Mouse (Mus musculus): ENCODE results near the gene C730034F03Rik. TPM values are rescaled to one million over a fixed set of nuclear protein-coding genes. Genes with fewer than 3 reads are reported as not detected.

The C730034F03Rik gene
- polyA plus RNA-seq, 1 experiment, result 2.1 TPM

DNA sequence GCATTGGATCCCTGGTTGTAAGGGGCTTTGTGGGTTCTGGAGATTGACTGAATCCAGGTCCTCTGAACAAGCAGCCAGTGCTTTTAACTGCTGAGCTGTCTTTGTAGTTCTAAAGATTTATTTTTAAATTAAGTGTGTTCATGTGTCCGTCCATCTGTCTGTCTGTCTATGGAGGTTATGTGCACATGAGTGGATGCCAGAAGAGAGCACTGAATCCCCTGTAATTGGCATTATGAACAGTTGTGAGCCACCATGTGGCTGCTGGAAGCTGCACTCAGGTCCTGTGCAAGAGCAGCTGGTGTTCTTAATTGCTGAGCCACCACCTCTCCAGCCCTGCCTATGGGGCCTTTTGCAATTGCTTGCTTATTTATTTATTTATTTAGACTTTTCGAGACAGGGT is 31.2 kb upstream of the C730034F03Rik start:
- Histone ChIP-seq H3K9me3 (replicated peaks; ENCODE audit: control insufficient read depth, insufficient read depth, low read length, poor library complexity, severe bottlenecking) (no peaks in the 10 kb centered on the region), H3K4me3 (ENCODE audit: low read depth, low read length) (no peak overlapping the region), H3K36me3 (ENCODE audit: control insufficient read depth, insufficient read depth, low read length, poor library complexity, severe bottlenecking) (no peaks in the 10 kb centered on the region), H3K27ac (ENCODE audit: insufficient read depth, low read length) (no peak overlapping the region), H3K27me3 (ENCODE audit: control insufficient read depth, insufficient read depth, low read length, poor library complexity, severe bottlenecking) (no peaks in the 10 kb centered on the region), H3K4me1 (ENCODE audit: control insufficient read depth, insufficient read depth, low read length) (peaks cover 2% of the 10 kb centered on the region), H3K9ac (ENCODE audit: low read depth, poor library complexity, severe bottlenecking) (no peak overlapping the region)
- TF ChIP-seq EP300 (IDR thresholded peaks at IDR 0.05; ENCODE audit: insufficient read depth, low read depth, low read length), result no peak
- TF ChIP-seq POLR2A (IDR thresholded peaks at IDR 0.05; ENCODE audit: insufficient read depth, low read length), result no peak
- no peak for TF ChIP-seq CTCF (IDR thresholded peaks at IDR 0.05; ENCODE audit: low read depth, low read length)

DNA sequence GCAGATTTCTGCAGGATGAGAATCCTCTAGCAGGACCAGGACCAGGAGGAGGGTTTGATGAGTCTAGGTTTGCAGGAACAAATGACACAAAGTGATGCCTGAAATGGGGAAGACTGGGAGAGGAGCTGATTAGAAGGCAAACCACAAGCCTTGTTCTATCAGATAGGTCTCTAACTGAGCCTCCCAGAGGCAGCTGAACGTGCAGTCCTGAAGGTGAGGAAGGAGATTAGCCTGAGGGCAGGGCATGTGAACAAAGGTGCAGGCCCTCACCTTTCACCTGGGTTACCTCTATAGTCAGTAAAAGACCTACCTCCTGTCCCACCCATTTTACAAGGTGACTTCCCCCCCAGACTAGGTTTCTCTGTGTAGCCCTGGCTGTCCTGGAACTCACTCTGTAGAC is 29.7 kb upstream of the C730034F03Rik start:
- Histone ChIP-seq H3K4me3 (ENCODE audit: low read depth, low read length) (no peak overlapping the region), H3K36me3 (ENCODE audit: control insufficient read depth, insufficient read depth, low read length, poor library complexity, severe bottlenecking) (no peaks in the 10 kb centered on the region), H3K4me1 (ENCODE audit: control insufficient read depth, insufficient read depth, low read length) (peaks cover 2% of the 10 kb centered on the region), H3K27ac (ENCODE audit: insufficient read depth, low read length) (no peak overlapping the region), H3K27me3 (ENCODE audit: control insufficient read depth, insufficient read depth, low read length, poor library complexity, severe bottlenecking) (no peaks in the 10 kb centered on the region), H3K9me3 (replicated peaks; ENCODE audit: control insufficient read depth, insufficient read depth, low read length, poor library complexity, severe bottlenecking) (no peaks in the 10 kb centered on the region), H3K9ac (ENCODE audit: low read depth, poor library complexity, severe bottlenecking) (no peak overlapping the region)
- peak; percentile 90 for TF ChIP-seq EP300 (IDR thresholded peaks at IDR 0.05; ENCODE audit: insufficient read depth, low read depth, low read length)
- no peak for TF ChIP-seq POLR2A (IDR thresholded peaks at IDR 0.05; ENCODE audit: insufficient read depth, low read length)

DNA sequence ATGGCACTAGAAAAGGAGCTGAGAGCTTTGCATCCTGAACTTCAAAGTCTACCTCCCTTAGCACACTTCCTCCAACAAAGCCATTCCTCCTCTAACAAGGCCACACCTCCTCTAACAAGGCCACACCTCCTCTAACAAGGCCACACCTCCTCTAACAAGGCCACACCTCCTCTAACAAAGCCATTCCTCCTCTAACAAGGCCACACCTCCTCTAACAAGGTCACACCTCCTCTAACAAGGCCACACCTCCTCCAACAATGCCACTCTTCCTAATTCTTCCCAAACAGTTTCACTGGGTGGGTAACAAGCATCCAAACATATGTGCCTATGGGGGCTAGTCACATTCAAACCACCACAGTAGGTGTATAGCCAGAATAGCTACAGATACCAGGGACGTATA is 26.9 kb upstream of the C730034F03Rik start:
- Histone ChIP-seq H3K9ac (ENCODE audit: low read depth, poor library complexity, severe bottlenecking) (no peak overlapping the region), H3K27me3 (ENCODE audit: control insufficient read depth, insufficient read depth, low read length, poor library complexity, severe bottlenecking) (no peaks in the 10 kb centered on the region), H3K4me3 (ENCODE audit: low read depth, low read length) (no peak overlapping the region), H3K9me3 (replicated peaks; ENCODE audit: control insufficient read depth, insufficient read depth, low read length, poor library complexity, severe bottlenecking) (no peaks in the 10 kb centered on the region), H3K36me3 (ENCODE audit: control insufficient read depth, insufficient read depth, low read length, poor library complexity, severe bottlenecking) (no peaks in the 10 kb centered on the region), H3K4me1 (ENCODE audit: control insufficient read depth, insufficient read depth, low read length) (peaks cover 2% of the 10 kb centered on the region), H3K27ac (ENCODE audit: insufficient read depth, low read length) (no peak overlapping the region)
- TF ChIP-seq EP300 (IDR thresholded peaks at IDR 0.05; ENCODE audit: insufficient read depth, low read depth, low read length), result no peak
- no peak for TF ChIP-seq CTCF (IDR thresholded peaks at IDR 0.05; ENCODE audit: low read depth, low read length)
- no peak for TF ChIP-seq POLR2A (IDR thresholded peaks at IDR 0.05; ENCODE audit: insufficient read depth, low read length)

DNA sequence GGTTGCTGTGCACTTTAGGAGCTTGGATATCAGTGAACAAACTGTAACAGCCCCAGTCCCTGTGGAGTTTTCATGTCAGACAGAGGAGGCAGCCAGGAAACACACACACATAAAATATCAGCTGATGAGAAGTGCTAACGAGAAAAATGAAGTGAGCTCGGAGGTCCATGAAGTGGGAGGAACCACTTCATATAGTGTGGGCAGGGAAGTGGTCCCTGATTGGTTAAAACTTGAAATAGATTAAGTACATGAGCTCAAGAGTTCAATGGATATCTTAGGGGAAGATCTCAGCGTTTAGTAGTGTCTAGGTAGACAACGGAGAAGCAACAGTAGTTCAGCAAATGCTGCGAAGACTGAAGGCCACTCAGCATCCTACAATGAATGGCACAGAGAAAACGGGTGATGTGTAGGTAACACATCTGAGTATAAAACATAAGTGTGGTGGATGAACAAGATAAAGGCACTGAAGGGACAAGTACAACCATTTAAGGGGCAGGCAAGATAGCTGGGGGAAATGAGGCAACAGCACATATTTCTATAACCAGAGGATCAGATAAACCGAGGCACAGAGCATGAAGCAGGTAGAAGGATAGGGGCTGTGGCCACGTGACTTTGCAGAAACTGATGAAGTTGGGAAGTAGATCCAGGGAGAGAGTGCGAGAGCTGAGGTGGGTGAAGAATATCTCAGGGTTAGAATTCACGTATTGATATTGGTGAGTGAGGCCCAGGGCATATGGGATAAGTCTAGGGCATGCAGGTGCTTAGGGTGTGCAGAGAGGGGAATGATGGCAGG is 24.4 kb upstream of the C730034F03Rik start:
- Histone ChIP-seq H3K9ac (ENCODE audit: low read depth, poor library complexity, severe bottlenecking) (no peak overlapping the region), H3K4me3 (ENCODE audit: low read depth, low read length) (no peak overlapping the region), H3K4me1 (ENCODE audit: control insufficient read depth, insufficient read depth, low read length) (no peaks in the 10 kb centered on the region), H3K27ac (ENCODE audit: insufficient read depth, low read length) (no peak overlapping the region), H3K36me3 (ENCODE audit: control insufficient read depth, insufficient read depth, low read length, poor library complexity, severe bottlenecking) (no peaks in the 10 kb centered on the region), H3K27me3 (ENCODE audit: control insufficient read depth, insufficient read depth, low read length, poor library complexity, severe bottlenecking) (no peaks in the 10 kb centered on the region), H3K9me3 (replicated peaks; ENCODE audit: control insufficient read depth, insufficient read depth, low read length, poor library complexity, severe bottlenecking) (no peaks in the 10 kb centered on the region)
- no peak for TF ChIP-seq EP300 (IDR thresholded peaks at IDR 0.05; ENCODE audit: insufficient read depth, low read depth, low read length)
- TF ChIP-seq POLR2A (IDR thresholded peaks at IDR 0.05; ENCODE audit: insufficient read depth, low read length), result no peak
- no peak for TF ChIP-seq CTCF (IDR thresholded peaks at IDR 0.05; ENCODE audit: low read depth, low read length)

DNA sequence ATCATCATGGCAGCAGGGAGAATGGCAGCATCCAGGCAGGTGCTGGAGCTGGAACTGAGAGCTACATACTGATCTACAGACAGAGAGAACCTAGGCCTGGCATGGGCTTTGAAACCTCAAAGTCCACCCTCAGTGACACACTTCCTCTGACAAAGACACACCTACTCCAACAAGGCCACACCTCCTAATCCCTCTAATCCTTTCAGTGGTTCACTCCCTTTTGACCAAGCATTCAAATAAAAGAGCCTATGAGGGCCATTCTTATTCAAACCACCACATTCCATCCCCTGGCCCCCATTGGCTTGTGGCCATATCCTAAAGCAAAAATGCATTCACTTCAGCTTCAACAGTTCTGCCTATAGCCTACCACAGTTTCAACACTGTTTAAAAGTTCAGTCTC is 22.7 kb upstream of the C730034F03Rik start:
- Histone ChIP-seq H3K9ac (ENCODE audit: low read depth, poor library complexity, severe bottlenecking) (no peak overlapping the region), H3K27ac (ENCODE audit: insufficient read depth, low read length) (no peak overlapping the region), H3K9me3 (replicated peaks; ENCODE audit: control insufficient read depth, insufficient read depth, low read length, poor library complexity, severe bottlenecking) (no peaks in the 10 kb centered on the region), H3K4me1 (ENCODE audit: control insufficient read depth, insufficient read depth, low read length) (no peaks in the 10 kb centered on the region), H3K36me3 (ENCODE audit: control insufficient read depth, insufficient read depth, low read length, poor library complexity, severe bottlenecking) (no peaks in the 10 kb centered on the region), H3K4me3 (ENCODE audit: low read depth, low read length) (no peak overlapping the region), H3K27me3 (ENCODE audit: control insufficient read depth, insufficient read depth, low read length, poor library complexity, severe bottlenecking) (no peaks in the 10 kb centered on the region)
- TF ChIP-seq CTCF (IDR thresholded peaks at IDR 0.05; ENCODE audit: low read depth, low read length) (no peak), EP300 (IDR thresholded peaks at IDR 0.05; ENCODE audit: insufficient read depth, low read depth, low read length) (no peak), POLR2A (IDR thresholded peaks at IDR 0.05; ENCODE audit: insufficient read depth, low read length) (no peak)

DNA sequence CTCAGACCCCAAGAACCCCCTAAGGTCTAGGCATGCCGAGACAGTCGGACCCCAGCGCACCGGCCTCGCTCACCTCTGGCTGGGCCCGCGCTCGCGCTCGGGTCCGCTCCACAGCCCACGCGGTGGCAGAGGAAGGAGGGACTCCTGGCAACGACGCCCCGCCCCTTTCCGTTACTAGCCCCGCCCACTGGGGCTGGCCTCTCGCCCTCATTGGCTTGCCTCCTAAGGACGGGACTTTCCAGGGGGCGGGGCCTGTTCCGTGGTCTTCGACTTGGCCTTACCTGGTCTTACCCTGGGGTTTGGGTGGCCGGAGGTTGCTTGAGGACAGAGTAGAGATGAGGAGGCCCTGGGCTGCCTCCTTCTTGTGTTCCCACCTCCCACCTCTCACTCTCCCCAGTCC is 19.3 kb upstream of the C730034F03Rik start, which contains the start of gene Syce3:
Syce3 (minus strand) TSS at position 386 of the 400 bp plus-strand sequence.
- Histone ChIP-seq H3K9ac (ENCODE audit: low read depth, poor library complexity, severe bottlenecking) (no peak within 1 kb of the TSS), H3K27me3 (ENCODE audit: control insufficient read depth, insufficient read depth, low read length, poor library complexity, severe bottlenecking) (no peaks in the 10 kb centered on the region), H3K27ac (ENCODE audit: insufficient read depth, low read length) (no peak within 1 kb of the TSS), H3K9me3 (replicated peaks; ENCODE audit: control insufficient read depth, insufficient read depth, low read length, poor library complexity, severe bottlenecking) (no peaks in the 10 kb centered on the region), H3K4me3 (ENCODE audit: low read depth, low read length) (no peak within 1 kb of the TSS), H3K36me3 (ENCODE audit: control insufficient read depth, insufficient read depth, low read length, poor library complexity, severe bottlenecking) (no peaks in the 10 kb centered on the region), H3K4me1 (ENCODE audit: control insufficient read depth, insufficient read depth, low read length) (no peaks in the 10 kb centered on the region)
- TF ChIP-seq CTCF (IDR thresholded peaks at IDR 0.05; ENCODE audit: low read depth, low read length), result no peak
- no peak for TF ChIP-seq POLR2A (IDR thresholded peaks at IDR 0.05; ENCODE audit: insufficient read depth, low read length)
- TF ChIP-seq EP300 (IDR thresholded peaks at IDR 0.05; ENCODE audit: insufficient read depth, low read depth, low read length), result no peak
